Mouse (Mus musculus): ENCODE measurements at regions not wholly inside any gene's neighbourhood (a gene's known extent, or its start where the extent isn't known, plus 50 kb on each side); places are given as distances from the start of the nearest gene placed in this dataset.

GRCm38 (mm10) chr17:9907077-9907476 lies 237.6 kb upstream of the Pabpc6 start:
- DNase-seq (ENCODE audit: low spot score in 2 of 2): no peak

DNA sequence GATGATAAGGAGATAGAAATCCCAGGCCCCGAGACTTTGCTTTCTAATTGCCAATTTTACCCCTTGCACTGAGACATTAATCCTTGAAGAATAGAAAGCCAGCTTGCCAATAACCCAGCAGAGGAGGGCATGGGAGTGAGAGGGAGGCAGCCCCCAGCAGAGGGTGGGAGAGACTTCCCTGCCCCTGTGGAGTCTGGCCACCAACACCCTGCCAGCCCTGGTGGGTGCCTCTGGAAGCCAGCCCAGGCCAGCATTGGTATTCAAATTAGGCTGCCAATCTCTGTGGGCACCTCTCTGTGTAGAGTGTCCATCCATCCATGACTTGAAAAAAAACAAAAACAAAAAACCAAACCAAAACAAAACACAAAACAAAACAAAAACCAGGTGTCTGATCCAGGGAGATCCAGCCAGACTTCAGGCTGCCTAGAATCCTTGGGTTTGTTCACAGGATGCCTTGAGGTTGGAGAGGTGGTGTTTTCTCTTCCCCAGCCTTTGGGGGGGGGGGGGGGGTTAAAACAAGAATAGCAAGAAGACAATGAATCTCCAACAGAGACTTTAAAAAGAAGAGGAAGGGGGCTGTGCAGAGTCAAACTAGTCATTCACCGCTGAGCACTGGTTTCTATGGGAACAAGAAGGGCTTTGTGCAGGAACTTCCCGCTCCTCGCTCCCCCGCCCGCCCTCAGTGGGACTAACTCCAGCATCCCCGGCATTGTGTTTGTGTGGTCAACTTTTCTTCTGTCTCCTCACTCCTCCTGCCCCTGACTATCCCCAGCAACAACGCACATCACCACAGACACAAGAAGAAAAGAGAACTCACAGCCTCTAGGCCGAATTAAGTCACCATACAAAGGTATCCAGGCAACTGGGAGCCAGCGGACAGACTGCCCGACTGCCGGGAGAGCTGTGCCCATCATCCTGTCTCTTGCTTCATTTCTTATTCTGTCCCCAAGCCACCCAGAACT lies 236.3 kb upstream of the Pabpc6 start:
- no peak for DNase-seq (ENCODE audit: low spot score in 2 of 2)

GRCm38 (mm10) chr17:9904525-9904991 lies 235.0 kb upstream of the Pabpc6 start:
- no peak for DNase-seq (ENCODE audit: low spot score in 2 of 2)

DNA sequence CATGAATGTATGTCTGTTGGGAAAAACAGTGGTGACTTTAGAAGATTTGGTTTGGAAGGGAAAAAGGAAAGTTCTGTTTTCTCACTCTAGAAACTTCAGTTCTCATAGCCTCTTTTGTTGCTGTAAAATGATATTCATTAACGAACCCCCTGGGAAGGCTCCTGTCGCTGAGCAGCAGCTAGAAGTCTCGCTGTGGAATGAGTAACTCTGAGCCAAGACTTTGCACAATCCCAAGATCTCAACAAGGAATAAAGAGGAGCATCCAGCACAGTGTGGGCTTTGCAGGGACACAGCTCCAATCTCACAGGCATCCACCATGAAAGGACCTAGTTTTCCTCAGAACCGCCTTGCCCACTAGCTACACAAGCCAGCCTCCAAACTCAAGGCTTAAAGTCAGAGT lies 233.8 kb upstream of the Pabpc6 start:
- no peak for DNase-seq (ENCODE audit: low spot score in 2 of 2)

- no peak for DNase-seq (ENCODE audit: low spot score in 2 of 2)
Measured at GRCm38 (mm10) chr17:9896964-9897363, 227.4 kb upstream of the Pabpc6 start.

GRCm38 (mm10) chr17:9895686-9896082 lies 226.2 kb upstream of the Pabpc6 start:
- DNase-seq (ENCODE audit: low spot score in 2 of 2): no peak

GRCm38 (mm10) chr17:9894828-9895685 lies 225.5 kb upstream of the Pabpc6 start:
- DNase-seq (ENCODE audit: low spot score in 2 of 2): no peak

- DNase-seq (ENCODE audit: low spot score in 2 of 2): peak in 1 of 2 experiments; percentile 25
Measured at GRCm38 (mm10) chr17:9893966-9894365, 224.4 kb upstream of the Pabpc6 start.

DNA sequence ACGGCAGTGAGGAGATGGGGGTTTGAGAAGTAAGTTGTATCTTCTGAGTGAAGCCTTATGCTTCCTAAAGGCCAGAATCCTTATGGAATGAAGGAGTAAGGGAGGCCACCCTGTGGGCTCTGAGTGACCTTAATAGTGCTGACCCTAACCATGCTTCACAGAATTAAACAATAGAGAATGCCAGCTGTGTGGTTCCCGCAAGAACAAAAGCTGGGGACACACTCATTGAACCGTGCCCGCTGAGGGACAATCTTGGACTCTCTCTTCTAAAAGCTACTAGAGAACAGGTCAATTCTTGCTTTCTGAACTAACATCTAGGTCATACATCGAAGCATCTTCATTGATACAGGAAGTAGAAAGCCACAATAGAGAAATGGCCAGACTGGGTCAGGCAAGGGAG lies 223.3 kb upstream of the Pabpc6 start:
- DNase-seq (ENCODE audit: low spot score in 2 of 2): no peak

DNA sequence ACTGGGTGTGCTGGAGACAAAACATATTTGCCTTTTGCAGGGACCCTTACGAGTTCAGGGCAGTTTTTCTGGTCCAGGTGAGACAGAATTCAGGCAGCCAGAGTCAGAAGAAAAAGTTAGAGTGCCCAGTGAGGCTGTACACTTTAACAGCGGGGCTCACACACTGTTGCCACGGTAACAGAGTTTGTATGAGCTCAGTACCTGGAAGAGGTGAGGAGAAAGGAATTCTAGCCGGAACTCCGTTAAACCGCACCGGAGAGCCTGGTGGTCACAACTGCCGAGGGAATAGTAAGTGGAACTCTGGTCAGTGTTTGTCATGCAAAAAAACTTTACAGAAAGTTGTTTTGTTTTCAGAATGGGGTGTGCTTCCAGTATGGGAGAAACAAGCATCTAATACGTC lies 222.6 kb upstream of the Pabpc6 start:
- no peak for DNase-seq (ENCODE audit: low spot score in 2 of 2)

DNA sequence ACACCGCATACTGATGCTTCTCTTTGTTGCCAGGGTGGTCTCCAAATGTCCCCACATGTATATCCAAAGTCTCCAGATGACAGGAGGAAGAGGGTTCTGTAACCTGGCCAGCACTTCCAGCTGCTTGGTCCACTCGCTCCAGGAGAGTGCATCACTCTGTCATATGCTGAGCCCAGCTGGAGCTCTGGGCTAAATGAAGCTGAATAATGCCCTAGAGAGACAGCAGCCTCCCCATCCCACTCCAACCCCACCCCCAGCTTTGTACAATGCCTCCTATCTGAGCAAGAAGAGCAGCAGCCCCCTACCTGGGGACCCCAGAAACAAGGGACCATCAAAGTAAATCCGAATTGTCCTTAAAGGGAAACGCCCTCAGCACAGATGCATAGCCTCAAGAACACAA lies 219.0 kb upstream of the Pabpc6 start:
- DNase-seq (ENCODE audit: low spot score in 2 of 2): no peak

DNA sequence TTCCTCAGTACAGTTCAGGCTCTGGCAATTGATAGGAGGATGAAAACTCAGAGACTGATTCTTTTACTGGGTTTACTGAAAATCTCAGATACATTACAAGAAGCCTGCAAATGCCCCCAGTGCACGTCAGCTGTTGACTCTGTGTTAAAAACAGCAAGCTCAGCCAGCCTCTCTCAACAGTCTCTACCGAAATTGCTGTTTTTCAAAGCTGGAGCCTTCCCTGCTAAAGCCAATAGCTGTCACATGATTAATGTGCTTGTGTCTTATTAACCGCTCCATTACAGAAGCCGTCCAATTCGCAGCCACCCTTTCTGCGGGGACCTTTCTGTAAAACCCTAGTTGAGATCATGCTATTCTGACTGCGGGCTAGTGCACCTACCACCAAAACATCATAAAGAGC lies 215.6 kb upstream of the Pabpc6 start:
- no peak for DNase-seq (ENCODE audit: low spot score in 2 of 2)

DNA sequence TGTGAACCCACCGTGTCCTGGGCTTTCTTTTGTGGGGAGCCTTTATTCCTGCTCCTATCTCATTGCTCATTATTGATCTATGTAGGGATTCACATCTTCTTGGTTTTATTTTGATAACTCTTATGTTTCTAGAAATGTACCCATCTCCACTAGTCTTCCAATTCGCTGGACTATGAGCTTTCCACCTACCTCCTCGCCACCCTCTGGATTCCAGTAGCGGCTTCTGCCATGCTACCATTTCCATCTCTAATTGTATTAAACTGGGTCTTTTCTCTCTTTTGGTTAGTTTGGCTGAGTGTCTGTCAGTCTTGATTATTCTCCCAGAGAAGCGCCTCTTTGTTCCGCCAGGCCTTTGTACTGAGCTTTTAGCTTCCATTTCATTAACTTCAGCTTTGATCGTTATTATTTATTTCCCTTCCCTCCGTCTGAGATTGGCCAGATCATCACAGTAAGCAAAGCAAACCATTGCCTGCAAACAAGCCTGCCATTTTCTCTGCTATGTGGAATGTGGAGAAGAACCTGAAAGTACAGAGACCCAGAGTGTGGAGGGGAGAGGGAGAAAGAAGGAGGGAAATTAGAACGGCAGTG lies 213.2 kb upstream of the Pabpc6 start:
- DNase-seq (ENCODE audit: low spot score in 2 of 2): no peak

DNA sequence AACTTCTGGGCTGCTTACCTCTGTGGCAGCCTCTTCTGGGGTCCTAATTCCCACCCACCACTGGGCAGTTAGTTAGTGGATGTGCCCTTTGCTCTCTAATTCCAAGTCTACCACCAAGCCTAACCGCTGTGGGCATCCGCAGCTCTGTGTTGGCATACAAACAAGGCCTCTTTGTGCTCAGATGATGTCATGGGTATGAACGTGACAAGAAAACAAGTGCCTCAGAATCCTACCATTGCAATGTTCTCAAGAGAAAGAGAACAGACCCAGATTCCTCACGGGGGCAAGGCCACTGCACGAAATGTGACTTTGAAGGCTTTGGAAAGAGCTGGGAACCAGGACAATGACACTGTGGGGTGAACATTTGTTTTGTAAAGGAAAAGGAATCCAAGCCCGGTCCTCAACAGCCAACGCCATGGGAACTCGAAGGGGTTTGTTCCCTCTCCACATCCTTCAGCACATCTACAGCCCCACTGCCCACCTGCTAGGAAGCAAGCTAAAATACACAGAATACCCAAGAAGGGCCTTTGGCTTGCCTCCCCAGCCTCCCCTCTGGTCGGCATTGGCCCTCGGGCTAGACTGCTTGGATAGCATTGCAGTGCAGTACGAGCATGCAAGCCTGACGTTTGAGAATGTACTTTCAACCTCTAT lies 210.2 kb upstream of the Pabpc6 start:
- DNase-seq (ENCODE audit: low spot score in 2 of 2): no peak

DNA sequence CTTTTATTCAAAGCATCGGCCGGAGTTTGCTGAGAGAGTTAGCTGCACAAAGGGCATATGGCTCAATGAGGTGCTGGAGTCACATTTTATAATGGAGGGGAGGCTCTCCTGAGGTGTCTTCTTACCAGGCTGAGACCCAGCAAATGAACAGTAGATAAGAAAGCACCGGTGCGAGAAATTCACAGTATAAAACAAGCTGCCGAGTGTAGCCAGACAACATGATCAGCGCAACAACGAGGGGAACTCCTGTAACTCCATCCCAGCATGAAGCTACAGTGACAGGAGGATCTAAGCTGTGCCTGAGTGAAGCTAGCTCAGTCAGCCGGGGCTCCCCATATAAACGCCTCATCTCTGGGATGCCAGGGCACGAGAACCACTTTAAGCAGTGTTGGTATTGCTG lies 204.2 kb upstream of the Pabpc6 start:
- no peak for DNase-seq (ENCODE audit: low spot score in 2 of 2)

GRCm38 (mm10) chr17:9870237-9870636 lies 200.7 kb upstream of the Pabpc6 start:
- no peak for DNase-seq (ENCODE audit: low spot score in 2 of 2)

DNA sequence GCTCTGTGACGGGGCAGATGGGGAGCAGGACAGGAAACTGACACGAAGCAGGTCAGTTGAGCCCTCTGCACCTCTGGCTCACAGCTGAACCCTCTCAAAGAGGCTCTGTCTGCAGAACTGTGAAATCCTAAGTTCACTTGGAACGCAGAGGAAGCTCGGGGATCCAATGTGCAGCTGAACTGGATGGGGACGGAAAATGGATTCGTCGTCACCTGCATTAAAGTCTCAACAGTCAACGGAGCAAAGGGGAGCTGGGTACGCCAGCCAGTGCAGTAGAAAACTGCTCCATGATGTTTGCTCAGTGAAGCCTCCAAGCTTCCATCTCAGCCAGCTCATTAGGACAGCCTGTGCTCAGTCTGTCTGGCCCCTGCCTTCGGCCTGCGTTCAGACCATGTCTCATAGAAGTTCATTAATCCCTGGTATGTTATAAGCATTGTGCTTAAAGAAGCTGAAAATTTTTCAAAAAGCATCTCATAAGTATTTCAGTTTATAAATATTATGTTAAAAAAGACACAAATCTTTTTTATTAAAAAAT lies 199.3 kb upstream of the Pabpc6 start:
- DNase-seq (ENCODE audit: low spot score in 2 of 2): no peak

- DNase-seq (ENCODE audit: low spot score in 2 of 2): no peak
Measured at GRCm38 (mm10) chr17:9864254-9864653, 194.7 kb upstream of the Pabpc6 start.

DNA sequence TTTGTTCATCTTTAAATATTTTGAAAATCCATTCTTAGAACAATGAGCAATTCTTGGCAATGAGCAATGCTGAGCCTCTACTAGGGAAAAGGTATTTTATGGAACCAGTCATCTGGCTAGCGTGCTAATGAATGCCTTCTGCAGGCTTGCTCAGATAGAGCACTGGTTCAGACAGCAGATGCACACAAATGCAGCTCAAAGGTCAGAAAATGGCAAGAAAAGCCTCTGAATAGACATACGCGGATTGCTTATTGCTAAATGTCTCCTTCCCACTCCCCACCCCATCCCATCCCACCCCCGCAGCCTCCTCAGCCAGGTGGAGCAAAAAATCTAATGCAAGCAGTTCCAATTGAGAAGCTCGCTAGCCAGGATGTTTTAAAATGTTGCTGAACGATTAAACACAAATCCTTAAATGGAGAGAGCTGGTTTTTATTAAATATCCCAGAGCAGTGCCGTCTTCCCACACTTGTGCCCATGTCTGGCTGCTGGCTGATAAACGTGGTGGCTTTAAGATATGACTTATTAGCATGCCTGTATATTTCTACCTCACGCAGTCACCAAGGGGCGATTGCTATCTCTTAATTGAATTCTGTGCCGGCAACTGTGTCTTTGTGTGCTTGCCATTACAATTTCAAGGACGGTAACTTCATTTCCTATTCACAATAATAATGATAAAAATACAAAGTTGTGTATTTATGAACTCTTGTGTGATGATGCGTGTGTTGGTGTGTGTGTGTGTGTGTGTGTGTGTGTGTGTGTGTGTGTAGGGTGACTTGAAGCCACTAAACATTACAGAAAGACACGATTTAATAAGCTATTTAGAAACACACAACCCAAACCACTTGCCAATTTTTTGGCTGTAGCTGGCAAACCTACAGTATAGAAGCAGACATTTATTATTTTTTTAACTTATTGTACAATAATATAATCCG lies 192.7 kb upstream of the Pabpc6 start:
- DNase-seq (ENCODE audit: low spot score in 2 of 2): no peak

DNA sequence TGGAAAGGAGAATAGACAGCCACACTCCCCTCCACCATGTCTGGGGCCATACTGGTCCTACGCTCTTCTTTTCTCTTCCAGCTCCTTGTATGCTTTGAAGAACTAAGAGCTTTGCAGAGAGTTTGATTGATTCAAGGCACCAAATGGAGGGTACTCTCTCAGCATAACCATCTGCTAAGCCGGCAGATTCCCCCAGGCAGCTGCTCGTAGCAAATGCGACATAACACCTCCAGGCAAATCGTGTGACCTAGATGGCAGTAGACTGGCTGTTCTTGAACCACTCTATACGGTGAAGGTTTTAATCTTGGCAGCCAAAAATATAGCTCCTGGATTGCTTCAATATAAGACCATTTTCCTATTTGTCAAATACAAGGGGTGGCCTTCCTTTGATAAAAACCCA lies 191.8 kb upstream of the Pabpc6 start:
- no peak for DNase-seq (ENCODE audit: low spot score in 2 of 2)
